Comparison of ENCODE assay signal across 22 mouse cellular contexts in the genomic region with DNA sequence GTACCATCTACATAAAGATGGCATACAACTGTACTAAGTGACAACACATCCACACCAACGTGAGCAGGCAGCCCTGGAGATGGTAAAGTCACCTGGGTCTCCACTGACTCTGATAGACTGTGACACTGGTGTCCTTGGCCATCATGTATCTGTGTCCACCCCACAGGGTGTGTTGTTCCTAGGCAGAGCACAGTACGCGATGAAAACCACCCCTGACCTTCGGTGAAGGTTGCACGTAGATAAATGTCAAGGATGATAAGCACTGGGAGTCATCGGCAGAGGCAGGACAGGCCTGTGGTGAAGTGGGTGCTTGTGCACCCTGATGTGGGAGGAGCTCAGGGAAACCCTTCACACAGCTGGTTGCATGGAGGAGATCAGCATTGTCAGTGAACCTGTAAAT.
DNase-seq lines count a peak whose midpoint lies in the region; ATAC-seq and TF ChIP-seq lines count a peak whose summit lies in the region.
"Had no signal": no experiment of that assay in that cellular context is flagged by ENCODE, and none has a peak within 500 bp of the region (broad histone marks: within the 10 kb centered on the region; RNA-seq: fewer than 3 reads in every experiment).

No protein-coding gene starts in this region.

- 0 out of 2 replicates have a peak, but pooled peaks cover 5% of the 10 kb centered on the region for H3K4me1 ChIP-seq in limb, embryonic 15.5 days
- peaks cover 11% of the 10 kb centered on the region; the same call in 1 of the 2 replicates for H3K4me1 ChIP-seq in limb, embryonic 10.5 days
- H3K4me1 ChIP-seq in midbrain, embryonic 13.5 days (replicated peaks): peaks cover 32% of the 10 kb centered on the region
- peaks cover 22% of the 10 kb centered on the region for H3K4me1 ChIP-seq in midbrain, postnatal 0 days (ENCODE audit: insufficient read depth, low read length)
- H3K4me1 ChIP-seq: heart, embryonic 10.5 days; intestine, embryonic 15.5 days had no signal

- ATAC-seq in limb, embryonic 15.5 days (ENCODE audit: insufficient number of reproducible peaks, low FRiP score, low TSS enrichment, low read depth): peak; percentile 41; the same call in 1 of the 2 replicates
- ATAC-seq in midbrain, embryonic 13.5 days: no peak
- no peak for ATAC-seq in midbrain, postnatal 0 days (ENCODE audit: low FRiP score)
- ATAC-seq: CD4-positive, CD25-positive, alpha-beta regulatory T cell, adult 4 months; forebrain, postnatal 0 days; intestine, embryonic 15.5 days had no signal

- no peak overlapping the region for H3K4me2 ChIP-seq in limb, embryonic 15.5 days
- H3K4me2 ChIP-seq in midbrain, embryonic 13.5 days (replicated peaks): no peak overlapping the region
- no peak overlapping the region for H3K4me2 ChIP-seq in midbrain, postnatal 0 days (ENCODE audit: low read depth, low read length, poor library complexity, severe bottlenecking)
- H3K4me2 ChIP-seq: hindbrain, embryonic 14.5 days; intestine, embryonic 15.5 days had no signal

- H3K27me3 ChIP-seq in limb, embryonic 15.5 days: no peaks in the 10 kb centered on the region
- no peaks in the 10 kb centered on the region for H3K27me3 ChIP-seq in limb, embryonic 10.5 days (ENCODE audit: low read depth, poor library complexity, severe bottlenecking)
- no peaks in the 10 kb centered on the region for H3K27me3 ChIP-seq in midbrain, embryonic 13.5 days
- H3K27me3 ChIP-seq in midbrain, postnatal 0 days (ENCODE audit: insufficient read depth, low read length): no peaks in the 10 kb centered on the region
- H3K27me3 ChIP-seq: intestine, embryonic 15.5 days had no signal

- H3K4me3 ChIP-seq in limb, embryonic 15.5 days: no peak overlapping the region
- no peak overlapping the region for H3K4me3 ChIP-seq in limb, embryonic 10.5 days
- no peak overlapping the region for H3K4me3 ChIP-seq in midbrain, embryonic 13.5 days (replicated peaks)
- no peak overlapping the region for H3K4me3 ChIP-seq in midbrain, postnatal 0 days (ENCODE audit: low read depth, low read length)
- H3K4me3 ChIP-seq: embryonic facial prominence, embryonic 10.5 days; gastrocnemius, adult 2 months; heart, embryonic 10.5 days; intestine, embryonic 15.5 days had no signal

- H3K9ac ChIP-seq in limb, embryonic 15.5 days: no peak overlapping the region
- H3K9ac ChIP-seq in midbrain, embryonic 13.5 days (replicated peaks): no peak overlapping the region
- H3K9ac ChIP-seq in midbrain, postnatal 0 days (replicated peaks; ENCODE audit: low read length, poor library complexity, severe bottlenecking): no peak overlapping the region
- H3K9ac ChIP-seq: forebrain, postnatal 0 days; hindbrain, embryonic 14.5 days; intestine, embryonic 15.5 days had no signal

- peak; percentile 85 to 87 for DNase-seq in adrenal gland, adult (ENCODE audit: inconsistent age in 2 of 2, low spot score in 1 of 2)
- DNase-seq in adrenal gland, postnatal 4 days (ENCODE audit: low spot score in 2 of 2): no peak
- no peak for DNase-seq in limb, embryonic 10.5 days (ENCODE audit: low spot score)
- no peak for DNase-seq in midbrain, postnatal 0 days (ENCODE audit: low spot score)
- peak; percentile 24 for DNase-seq in adrenal gland, postnatal 25 days
- no peak for DNase-seq in kidney, postnatal 10 days
- DNase-seq: B cell, adult 2 months; cerebellum, adult 2 months; cerebellum, postnatal 10 days; forebrain, postnatal 0 days; gastrocnemius, adult 2 months; heart, adult 18-20 months; heart, postnatal 10 days; heart, postnatal 4 days had no signal

- 84% methylated on average over 6 of the region's 6 CpGs for WGBS in limb, embryonic 15.5 days
- WGBS in limb, embryonic 10.5 days: 93% methylated on average over 6 of the region's 6 CpGs
- WGBS in midbrain, embryonic 13.5 days: 86% methylated on average over 6 of the region's 6 CpGs
- 95% methylated on average over 6 of the region's 6 CpGs for WGBS in midbrain, postnatal 0 days

- no peak overlapping the region for H3K27ac ChIP-seq in limb, embryonic 15.5 days
- no peak overlapping the region for H3K27ac ChIP-seq in limb, embryonic 10.5 days
- H3K27ac ChIP-seq in midbrain, embryonic 13.5 days: 0 out of 2 replicates have a peak overlapping the region, but pooled peaks have one; percentile 10
- H3K27ac ChIP-seq in midbrain, postnatal 0 days (ENCODE audit: low read depth, low read length): no peak overlapping the region
- H3K27ac ChIP-seq: embryonic facial prominence, embryonic 10.5 days; gastrocnemius, adult 2 months; heart, embryonic 10.5 days; intestine, embryonic 15.5 days had no signal

- no peak for TF ChIP-seq CTCF in midbrain, postnatal 0 days (IDR thresholded peaks at IDR 0.05)

- no peaks in the 10 kb centered on the region for H3K36me3 ChIP-seq in limb, embryonic 15.5 days
- no peaks in the 10 kb centered on the region for H3K36me3 ChIP-seq in limb, embryonic 10.5 days
- no peaks in the 10 kb centered on the region for H3K36me3 ChIP-seq in midbrain, embryonic 13.5 days
- no peaks in the 10 kb centered on the region for H3K36me3 ChIP-seq in midbrain, postnatal 0 days (ENCODE audit: insufficient read depth, low read length)
- H3K36me3 ChIP-seq: embryonic facial prominence, embryonic 10.5 days; G1E; heart, embryonic 10.5 days; intestine, embryonic 15.5 days had no signal

- H3K9me3 ChIP-seq in limb, embryonic 15.5 days: no peaks in the 10 kb centered on the region
- no peaks in the 10 kb centered on the region for H3K9me3 ChIP-seq in limb, embryonic 10.5 days (replicated peaks)
- H3K9me3 ChIP-seq in midbrain, embryonic 13.5 days: no peaks in the 10 kb centered on the region
- no peaks in the 10 kb centered on the region for H3K9me3 ChIP-seq in midbrain, postnatal 0 days (ENCODE audit: low read length)
- H3K9me3 ChIP-seq: embryonic facial prominence, embryonic 10.5 days; heart, embryonic 10.5 days; intestine, embryonic 15.5 days had no signal

Comparison
In these comparisons a context has a peak if more than half of its experiments do, and no peak if none do; other contexts are left out.
1. DNase-seq: peak in adrenal gland, adult (2 of 2) and adrenal gland, postnatal 25 days (single experiment); none in adrenal gland, postnatal 4 days (0 of 2), limb, embryonic 10.5 days (single experiment), midbrain, postnatal 0 days (single experiment) and kidney, postnatal 10 days (single experiment).